Comparison of ENCODE assay signal across 22 mouse cellular contexts in the genomic region with DNA sequence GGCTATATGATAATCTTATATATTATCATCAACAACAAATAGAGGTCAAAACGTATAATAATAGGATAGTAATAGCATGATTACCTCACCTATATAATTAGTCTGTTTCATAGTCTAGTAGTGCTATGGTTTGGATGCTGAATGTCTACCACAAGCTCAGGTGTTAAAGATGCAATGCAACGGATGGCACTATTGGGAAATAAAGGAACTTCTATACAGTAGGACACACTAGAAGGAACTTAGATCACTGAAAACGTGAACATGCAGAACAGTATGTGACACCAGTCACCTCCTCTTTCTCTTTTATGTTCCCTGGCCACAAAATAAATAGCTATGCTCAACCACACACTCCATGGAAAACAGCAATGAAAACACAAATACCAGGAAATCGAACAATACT. TPM values are rescaled to one million over a fixed set of nuclear protein-coding genes. Genes with fewer than 3 reads are reported as not detected.
DNase-seq lines count a peak whose midpoint lies in the region; ATAC-seq and TF ChIP-seq lines count a peak whose summit lies in the region.
"Had no signal": no experiment of that assay in that cellular context is flagged by ENCODE, and none has a peak within 500 bp of the region (broad histone marks: within the 10 kb centered on the region; RNA-seq: fewer than 3 reads in every experiment).

No protein-coding gene starts in this region.

- WGBS in forebrain, embryonic 13.5 days, result 84% methylated on average over 4 of the region's 4 CpGs
- 79% methylated on average over 4 of the region's 4 CpGs for WGBS in kidney, adult 2 months
- WGBS in intestine, embryonic 16.5 days, result 86% methylated on average over 4 of the region's 4 CpGs

- no peak for TF ChIP-seq POLR2A in kidney, adult 2 months (IDR thresholded peaks at IDR 0.05; ENCODE audit: low read depth, low read length)

- H3K27me3 ChIP-seq in forebrain, embryonic 13.5 days, result no peaks in the 10 kb centered on the region
- no peaks in the 10 kb centered on the region; the same call in 1 of the 2 replicates for H3K27me3 ChIP-seq in kidney, adult 2 months (replicated peaks; ENCODE audit: control insufficient read depth, insufficient read depth, low read length)
- H3K27me3 ChIP-seq in intestine, embryonic 16.5 days (replicated peaks; ENCODE audit: control insufficient read depth, insufficient read depth, low read length), result no peaks in the 10 kb centered on the region
- H3K27me3 ChIP-seq: CH12.LX, Patski had no signal

- no peak overlapping the region for H3K4me2 ChIP-seq in forebrain, embryonic 13.5 days
- H3K4me2 ChIP-seq in intestine, embryonic 16.5 days (ENCODE audit: low read depth, low read length), result no peak overlapping the region

- intact Hi-C loops in left cerebral cortex, postnatal 36 days (cut with DNase I), result no loop called here

- H3K36me3 ChIP-seq in forebrain, embryonic 13.5 days (ENCODE audit: poor library complexity, severe bottlenecking), result peaks cover 2% of the 10 kb centered on the region; the same call in 1 of the 2 replicates
- H3K36me3 ChIP-seq in kidney, adult 2 months (ENCODE audit: control insufficient read depth, insufficient read depth, low read length), result no peaks in the 10 kb centered on the region
- no peaks in the 10 kb centered on the region for H3K36me3 ChIP-seq in intestine, embryonic 16.5 days (ENCODE audit: control insufficient read depth, insufficient read depth, low read length)

- DNase-seq in kidney, adult 2 months, result no peak
- no peak for DNase-seq in left cerebral cortex, postnatal 36 days (ENCODE audit: low spot score in 2 of 2)
- DNase-seq: adrenal gland, adult 2 months; adrenal gland, adult 8-10 months; adrenal gland, postnatal 10 days; adrenal gland, postnatal 14 days; adrenal gland, postnatal 25 days; adrenal gland, postnatal 36 days; B cell, adult 2 months; cerebellum, adult 11 months; cerebellum, adult 11-12 months had no signal

- H3K27ac ChIP-seq in forebrain, embryonic 13.5 days, result no peak overlapping the region
- H3K27ac ChIP-seq in kidney, adult 2 months (ENCODE audit: insufficient read depth, low read depth, low read length), result no peak overlapping the region
- no peak overlapping the region for H3K27ac ChIP-seq in intestine, embryonic 16.5 days (ENCODE audit: low read length)

- no peaks in the 10 kb centered on the region for H3K4me1 ChIP-seq in forebrain, embryonic 13.5 days
- H3K4me1 ChIP-seq in kidney, adult 2 months (ENCODE audit: control insufficient read depth, insufficient read depth, low read length), result no peaks in the 10 kb centered on the region; the same call in 1 of the 2 replicates
- no peaks in the 10 kb centered on the region; the same call in 1 of the 2 replicates for H3K4me1 ChIP-seq in intestine, embryonic 16.5 days (ENCODE audit: control insufficient read depth, insufficient read depth, low read length)

- no peak overlapping the region for H3K4me3 ChIP-seq in forebrain, embryonic 13.5 days
- H3K4me3 ChIP-seq in kidney, adult 2 months (ENCODE audit: insufficient read depth, low read depth, low read length), result no peak overlapping the region
- H3K4me3 ChIP-seq in intestine, embryonic 16.5 days (ENCODE audit: low read length), result no peak overlapping the region

- no peak overlapping the region for H3K9ac ChIP-seq in forebrain, embryonic 13.5 days
- no peak overlapping the region for H3K9ac ChIP-seq in intestine, embryonic 16.5 days (ENCODE audit: low read depth, low read length)

- no peak for TF ChIP-seq CTCF in kidney, adult 2 months (conservative IDR thresholded peaks at IDR 0.05; ENCODE audit: insufficient read depth, insufficient read length, low read depth, low read length)

- H3K9me3 ChIP-seq in forebrain, embryonic 13.5 days (replicated peaks), result no peaks in the 10 kb centered on the region
- no peaks in the 10 kb centered on the region for H3K9me3 ChIP-seq in intestine, embryonic 16.5 days (ENCODE audit: control insufficient read depth, low read length)
- H3K9me3 ChIP-seq: G1E had no signal

- peak; percentile 54 for ATAC-seq in granulocyte monocyte progenitor cell, adult 5-6 weeks (replicated peaks; ENCODE audit: poor library complexity, severe bottlenecking)
- ATAC-seq in megakaryocyte, adult 5-6 weeks (ENCODE audit: poor library complexity, severe bottlenecking), result peak; percentile 54
- ATAC-seq in megakaryocyte progenitor cell, adult 5-6 weeks (replicated peaks; ENCODE audit: poor library complexity), result peak; percentile 56; the same call in 1 of the 2 replicates
- ATAC-seq in neutrophil, adult 5-6 weeks (ENCODE audit: extremely low read depth, insufficient number of reproducible peaks, low FRiP score, poor library complexity, severe bottlenecking), result 0 out of 2 replicates have a peak, but pooled peaks have one; percentile 36
- ATAC-seq in forebrain, embryonic 13.5 days, result no peak
- ATAC-seq in intestine, embryonic 16.5 days, result no peak
- ATAC-seq: activated CD4-positive, CD25-positive, alpha-beta regulatory T cell, adult 4 months; CD4-positive, CD25-positive, alpha-beta regulatory T cell, adult 4 months; Patski had no signal

RNA-seq across cellular contexts. Expression of a gene that starts 16.9 kb away (rescaled TPM):
- total RNA-seq in granulocyte monocyte progenitor cell, adult 5-6 weeks (2014; fragmentation: Nextera tagmentation), result 42.7 and 66.3 TPM in 2 replicates
- total RNA-seq in granulocyte monocyte progenitor cell, adult 5-6 weeks (2017), result 66.5 and 78.6 TPM in 2 replicates
- 66.9 and 76.8 TPM in 2 replicates for total RNA-seq in megakaryocyte, adult 5-6 weeks (2015)
- total RNA-seq in megakaryocyte, adult 5-6 weeks (2017), result 68.6 and 71.2 TPM in 2 replicates
- 82.4 and 91.7 TPM in 2 replicates for total RNA-seq in megakaryocyte progenitor cell, adult 5-6 weeks (2015)
- 56.8 and 78.7 TPM in 2 replicates for total RNA-seq in megakaryocyte progenitor cell, adult 5-6 weeks (2017)
- 113 and 137 TPM in 2 replicates for total RNA-seq in neutrophil, adult 5-6 weeks (2017)
- polyA plus RNA-seq in forebrain, embryonic 13.5 days (2015; fragmentation: Nextera tagmentation; extraction: Ambion mirVana), result 12.1 and 12.7 TPM in 2 replicates
- polyA plus RNA-seq in kidney, adult 2 months (2012; rRNA removed), result 19.3 and 20.0 TPM in 2 replicates
- 40.4 and 42.7 TPM in 2 replicates for polyA plus RNA-seq in intestine, embryonic 16.5 days (2015; fragmentation: Nextera tagmentation; extraction: Ambion mirVana)
- 100 to 1,000 TPM; 111 to 116 TPM for total RNA-seq in left cerebral cortex, postnatal 36 days (2021)

RNA-seq across cellular contexts. Expression of a gene that starts 55.8 kb away (rescaled TPM):
- total RNA-seq in granulocyte monocyte progenitor cell, adult 5-6 weeks (2014; fragmentation: Nextera tagmentation), result 18.5 and 19.7 TPM in 2 replicates
- total RNA-seq in granulocyte monocyte progenitor cell, adult 5-6 weeks (2017), result 21.6 and 24.5 TPM in 2 replicates
- 28.0 and 34.6 TPM in 2 replicates for total RNA-seq in megakaryocyte, adult 5-6 weeks (2015)
- 30.3 and 30.5 TPM in 2 replicates for total RNA-seq in megakaryocyte, adult 5-6 weeks (2017)
- 29.1 and 32.3 TPM in 2 replicates for total RNA-seq in megakaryocyte progenitor cell, adult 5-6 weeks (2015)
- total RNA-seq in megakaryocyte progenitor cell, adult 5-6 weeks (2017), result 22.0 and 25.1 TPM in 2 replicates
- total RNA-seq in neutrophil, adult 5-6 weeks (2017), result 51.9 and 58.2 TPM in 2 replicates
- 26.9 and 27.0 TPM in 2 replicates for polyA plus RNA-seq in forebrain, embryonic 13.5 days (2015; fragmentation: Nextera tagmentation; extraction: Ambion mirVana)
- 11.5 and 12.0 TPM in 2 replicates for polyA plus RNA-seq in kidney, adult 2 months (2012; rRNA removed)
- polyA plus RNA-seq in intestine, embryonic 16.5 days (2015; fragmentation: Nextera tagmentation; extraction: Ambion mirVana), result 21.6 and 22.9 TPM in 2 replicates
- 10 to 100 TPM; 23.6 to 26.7 TPM for total RNA-seq in left cerebral cortex, postnatal 36 days (2021)

Comparison
In these comparisons a context has a peak if more than half of its experiments do, and no peak if none do; other contexts are left out.
1. ATAC-seq: peak in granulocyte monocyte progenitor cell, adult 5-6 weeks (single experiment), megakaryocyte, adult 5-6 weeks (single experiment), megakaryocyte progenitor cell, adult 5-6 weeks (single experiment) and neutrophil, adult 5-6 weeks (single experiment); none in forebrain, embryonic 13.5 days (single experiment) and intestine, embryonic 16.5 days (single experiment).